Mouse (Mus musculus): ENCODE results near the gene Plekhg5.

Plekhg5 gene

GRCm38 (mm10) chr4:152070494-152071396 is 1.6 kb upstream of the Plekhg5 start:
- no peak for DNase-seq (ENCODE audit: low read depth, low spot score)

- DNase-seq (ENCODE audit: low read depth, low spot score): no peak
Measured at GRCm38 (mm10) chr4:152072655-152073054, 357 bp downstream of the Plekhg5 start.

GRCm38 (mm10) chr4:152073715-152074114 is 1.4 kb downstream of the Plekhg5 start:
- DNase-seq (ENCODE audit: low read depth, low spot score): no peak

GRCm38 (mm10) chr4:152074548-152074947 is 2.2 kb downstream of the Plekhg5 start:
- DNase-seq (ENCODE audit: low read depth, low spot score): no peak

- DNase-seq (ENCODE audit: low read depth, low spot score): no peak
Measured at GRCm38 (mm10) chr4:152077191-152077590, 4.9 kb downstream of the Plekhg5 start.

- no peak for DNase-seq (ENCODE audit: low read depth, low spot score)
Measured at GRCm38 (mm10) chr4:152078105-152078530, 5.8 kb downstream of the Plekhg5 start.

GRCm38 (mm10) chr4:152079261-152079660 is 7.0 kb downstream of the Plekhg5 start:
- no peak for DNase-seq (ENCODE audit: low read depth, low spot score)

GRCm38 (mm10) chr4:152079931-152080330 is 7.6 kb downstream of the Plekhg5 start:
- no peak for DNase-seq (ENCODE audit: low read depth, low spot score)

- DNase-seq (ENCODE audit: low read depth, low spot score): peak; percentile 43
Measured at GRCm38 (mm10) chr4:152083611-152084220, 11.4 kb downstream of the Plekhg5 start.

- DNase-seq (ENCODE audit: low read depth, low spot score): no peak
Measured at GRCm38 (mm10) chr4:152084616-152085015, 12.3 kb downstream of the Plekhg5 start.

- peak; percentile 34 for DNase-seq (ENCODE audit: low read depth, low spot score)
Measured at GRCm38 (mm10) chr4:152086505-152087210, 14.4 kb downstream of the Plekhg5 start.

- no peak for DNase-seq (ENCODE audit: low read depth, low spot score)
Measured at GRCm38 (mm10) chr4:152087211-152088081, 15.1 kb downstream of the Plekhg5 start.

GRCm38 (mm10) chr4:152088133-152088532 is 15.8 kb downstream of the Plekhg5 start:
- DNase-seq (ENCODE audit: low read depth, low spot score): peak; percentile 44

GRCm38 (mm10) chr4:152088556-152089120 is 16.3 kb downstream of the Plekhg5 start:
- no peak for DNase-seq (ENCODE audit: low read depth, low spot score)

- no peak for DNase-seq (ENCODE audit: low read depth, low spot score)
Measured at GRCm38 (mm10) chr4:152090191-152090590, 17.9 kb downstream of the Plekhg5 start.

- DNase-seq (ENCODE audit: low read depth, low spot score): peak; percentile 60
Measured at GRCm38 (mm10) chr4:152092751-152093293, 20.5 kb downstream of the Plekhg5 start.

- no peak for DNase-seq (ENCODE audit: low read depth, low spot score)
Measured at GRCm38 (mm10) chr4:152094233-152094632, 21.9 kb downstream of the Plekhg5 start.

GRCm38 (mm10) chr4:152095937-152096910 is 23.9 kb downstream of the Plekhg5 start:
- DNase-seq (ENCODE audit: low read depth, low spot score): peak; percentile 52

- no peak for DNase-seq (ENCODE audit: low read depth, low spot score)
Measured at GRCm38 (mm10) chr4:152096927-152097326, 24.6 kb downstream of the Plekhg5 start.
